Mouse (Mus musculus) heart, embryonic 15.5 days (tissue): ENCODE results near the gene Spint3. TPM values are rescaled to one million over a fixed set of nuclear protein-coding genes. Genes with fewer than 3 reads are reported as not detected.
"Not testable (repeated sequence)": the region's sequence is repeated elsewhere in the genome, so short reads cannot be mapped to it uniquely, and the experiment has no call there.

Experiments used
- ATAC-seq: fragments of 200-750 bp; cut with Nextera tagmentation; replicated peaks from 2 replicates; pipeline ENCODE4 v1.8.0; 2017; ENCODE audit warnings: low read depth, moderate TSS enrichment; ENCODE audit not compliant: insufficient number of reproducible peaks, insufficient read depth, low FRiP score
- H3K27ac ChIP-seq: fragments of 300-500 bp; sonication (generic); 2 replicates; pipeline ENCODE4 v1.5.1; 2015; ENCODE audit warnings: mild to moderate bottlenecking, inconsistent platforms
- H3K27me3 ChIP-seq: fragments of 300-500 bp; sonication (generic); 2 replicates; pipeline ENCODE4 v1.6.1; 2015; ENCODE audit warnings: inconsistent platforms
- H3K36me3 ChIP-seq: fragments of 300-500 bp; sonication (generic); 2 replicates; pipeline ENCODE4 v1.6.1; 2015; ENCODE audit warnings: mild to moderate bottlenecking, inconsistent platforms
- H3K4me1 ChIP-seq: fragments of 300-500 bp; sonication (generic); replicated peaks from 2 replicates; pipeline ENCODE4 v1.6.1; 2015; ENCODE audit warnings: inconsistent platforms
- H3K4me2 ChIP-seq: fragments of 300-500 bp; sonication (generic); 2 replicates; pipeline ENCODE4 v1.6.1; 2015; ENCODE audit warnings: inconsistent platforms, mild to moderate bottlenecking, moderate library complexity
- H3K4me3 ChIP-seq: fragments of 300-500 bp; sonication (generic); 2 replicates; pipeline ENCODE4 v1.5.1; 2015; ENCODE audit warnings: mild to moderate bottlenecking, inconsistent platforms
- H3K9ac ChIP-seq: fragments of 300-500 bp; sonication (generic); 2 replicates; pipeline ENCODE4 v1.6.1; 2015; ENCODE audit warnings: mild to moderate bottlenecking, inconsistent platforms
- H3K9me3 ChIP-seq: fragments of 300-500 bp; sonication (generic); replicated peaks from 2 replicates; pipeline ENCODE4 v1.6.1; 2016; ENCODE audit warnings: inconsistent platforms
- WGBS: fragments of 180-500 bp; shearing (Covaris S2); methylation state at CpG from one replicate; pipeline ENCODE4 v1.1.7; 2015; ENCODE audit warnings: mixed read lengths; 5-methylcytosine and 5-hydroxymethylcytosine counted together
- polyA plus RNA-seq: library from polyadenylated mRNA; unstranded; fragments of >200 nt; fragmentation: Nextera tagmentation; extraction: Ambion mirVana; gene quantifications from 2 replicates; pipeline ENCODE4 v1.2.1, GENCODE M21; 2015

Gene Spint3
- not detected in 2 replicates for polyA plus RNA-seq

GRCm38 (mm10) chr2:164573359-164573758 is at the start of gene Spint3:
Gene Spint3, minus strand, starts transcription at chr2:164573459.
- H3K4me3 ChIP-seq, H3K4me2 ChIP-seq, H3K27ac ChIP-seq, H3K9me3 ChIP-seq, H3K9ac ChIP-seq, H3K36me3 ChIP-seq, ATAC-seq, H3K4me1 ChIP-seq, H3K27me3 ChIP-seq: not testable (repeated sequence)
- WGBS: 76% methylated on average over 6 of the region's 6 CpGs

- Histone ChIP-seq H3K4me3 (no peak overlapping the region), H3K9ac (no peak overlapping the region), H3K4me1 (no peaks in the 10 kb centered on the region), H3K27ac (no peak overlapping the region), H3K4me2 (no peak overlapping the region), H3K9me3 (no peaks in the 10 kb centered on the region), H3K36me3 (no peaks in the 10 kb centered on the region), H3K27me3 (no peaks in the 10 kb centered on the region)
- WGBS: 76% methylated on average over 4 of the region's 4 CpGs
- no peak for ATAC-seq
Measured at GRCm38 (mm10) chr2:164621775-164622174, 48.5 kb upstream of the Spint3 start.

- 71% methylated on average over 5 of the region's 5 CpGs for WGBS
- no peak for ATAC-seq
- no peak overlapping the region for H3K4me2 ChIP-seq
- no peak overlapping the region for H3K9ac ChIP-seq
- H3K36me3 ChIP-seq: no peaks in the 10 kb centered on the region
- no peaks in the 10 kb centered on the region for H3K27me3 ChIP-seq
- no peak overlapping the region for H3K27ac ChIP-seq
- no peak overlapping the region for H3K4me3 ChIP-seq
- no peaks in the 10 kb centered on the region for H3K9me3 ChIP-seq
- no peaks in the 10 kb centered on the region for H3K4me1 ChIP-seq
Measured at GRCm38 (mm10) chr2:164619050-164619449, 45.8 kb upstream of the Spint3 start.

- Histone ChIP-seq H3K4me2 (no peak overlapping the region), H3K9me3 (no peaks in the 10 kb centered on the region), H3K27ac (no peak overlapping the region), H3K9ac (no peak overlapping the region), H3K4me3 (no peak overlapping the region), H3K36me3 (no peaks in the 10 kb centered on the region), H3K4me1 (no peaks in the 10 kb centered on the region), H3K27me3 (no peaks in the 10 kb centered on the region)
- WGBS: 91% methylated on average over 3 of the region's 3 CpGs
- ATAC-seq: no peak
Measured at GRCm38 (mm10) chr2:164615386-164615785, 42.1 kb upstream of the Spint3 start.

GRCm38 (mm10) chr2:164613471-164613870 is 40.2 kb upstream of the Spint3 start, which contains the start of the genes Wfdc6b and Wfdc8:
Gene Wfdc6b, plus strand, starts transcription at chr2:164613522.
Gene Wfdc8, minus strand, starts transcription at chr2:164613626.
- not testable (repeated sequence) for H3K4me1 ChIP-seq, H3K4me3 ChIP-seq, ATAC-seq, H3K27ac ChIP-seq, H3K36me3 ChIP-seq, H3K27me3 ChIP-seq, H3K4me2 ChIP-seq, H3K9me3 ChIP-seq, H3K9ac ChIP-seq
- WGBS: 35% methylated on average over 8 of the region's 8 CpGs

GRCm38 (mm10) chr2:164608781-164609180 is 35.5 kb upstream of the Spint3 start:
- no peak overlapping the region for H3K4me3 ChIP-seq
- 0 out of 2 replicates have a peak, but pooled peaks cover 9% of the 10 kb centered on the region for H3K27me3 ChIP-seq
- no peaks in the 10 kb centered on the region for H3K36me3 ChIP-seq
- H3K4me2 ChIP-seq: no peak overlapping the region
- no peak overlapping the region for H3K9ac ChIP-seq
- H3K27ac ChIP-seq: no peak overlapping the region
- no peak for ATAC-seq
- H3K9me3 ChIP-seq: no peaks in the 10 kb centered on the region
- 64% methylated on average over 6 of the region's 6 CpGs for WGBS
- no peaks in the 10 kb centered on the region for H3K4me1 ChIP-seq

- Histone ChIP-seq H3K4me3 (no peak overlapping the region), H3K4me2 (no peak overlapping the region), H3K9me3 (0 out of 2 replicates have a peak, but pooled peaks cover 4% of the 10 kb centered on the region), H3K9ac (no peak overlapping the region), H3K27me3 (0 out of 2 replicates have a peak, but pooled peaks cover 9% of the 10 kb centered on the region), H3K36me3 (no peaks in the 10 kb centered on the region), H3K4me1 (no peaks in the 10 kb centered on the region), H3K27ac (no peak overlapping the region)
- ATAC-seq: no peak
- 77% methylated on average over 8 of the region's 8 CpGs for WGBS
Measured at GRCm38 (mm10) chr2:164604411-164604810, 31.2 kb upstream of the Spint3 start.

- H3K9me3 ChIP-seq: 0 out of 2 replicates have a peak, but pooled peaks cover 4% of the 10 kb centered on the region
- H3K4me3 ChIP-seq: no peak overlapping the region
- H3K4me2 ChIP-seq: no peak overlapping the region
- 0 out of 2 replicates have a peak, but pooled peaks cover 9% of the 10 kb centered on the region for H3K27me3 ChIP-seq
- H3K27ac ChIP-seq: no peak overlapping the region
- WGBS: 85% methylated on average over 3 of the region's 3 CpGs
- H3K36me3 ChIP-seq: no peaks in the 10 kb centered on the region
- H3K9ac ChIP-seq: no peak overlapping the region
- ATAC-seq: no peak
- H3K4me1 ChIP-seq: no peaks in the 10 kb centered on the region
Measured at GRCm38 (mm10) chr2:164603482-164603881, 30.2 kb upstream of the Spint3 start.

GRCm38 (mm10) chr2:164600179-164600578 is 26.9 kb upstream of the Spint3 start:
- 55% methylated on average over 3 of the region's 3 CpGs for WGBS
- Histone ChIP-seq H3K9ac (no peak overlapping the region), H3K27me3 (no peaks in the 10 kb centered on the region), H3K36me3 (no peaks in the 10 kb centered on the region), H3K4me3 (no peak overlapping the region), H3K9me3 (0 out of 2 replicates have a peak, but pooled peaks cover 4% of the 10 kb centered on the region), H3K4me1 (no peaks in the 10 kb centered on the region), H3K27ac (no peak overlapping the region), H3K4me2 (no peak overlapping the region)
- ATAC-seq: no peak

- Histone ChIP-seq H3K36me3 (no peaks in the 10 kb centered on the region), H3K4me2 (no peak within 1 kb of the TSS), H3K4me3 (no peak within 1 kb of the TSS), H3K27ac (no peak within 1 kb of the TSS), H3K4me1 (no peaks in the 10 kb centered on the region), H3K9me3 (no peaks in the 10 kb centered on the region), H3K27me3 (peaks cover 13% of the 10 kb centered on the region), H3K9ac (no peak within 1 kb of the TSS)
- 67% methylated on average over 4 of the region's 4 CpGs for WGBS
- ATAC-seq: no peak
Measured at GRCm38 (mm10) chr2:164593494-164593893, 20.2 kb upstream of the Spint3 start, which contains the start of gene Eppin. Gene Eppin, minus strand, starts transcription at chr2:164593594.

GRCm38 (mm10) chr2:164592014-164592413 is 18.8 kb upstream of the Spint3 start:
- H3K36me3 ChIP-seq: no peaks in the 10 kb centered on the region
- H3K27ac ChIP-seq: no peak overlapping the region
- H3K4me3 ChIP-seq: no peak overlapping the region
- no peak overlapping the region for H3K4me2 ChIP-seq
- H3K9ac ChIP-seq: no peak overlapping the region
- no peak for ATAC-seq
- peaks cover 20% of the 10 kb centered on the region for H3K27me3 ChIP-seq
- no peaks in the 10 kb centered on the region for H3K4me1 ChIP-seq
- H3K9me3 ChIP-seq: no peaks in the 10 kb centered on the region
- 6% methylated on average over 4 of the region's 4 CpGs for WGBS

GRCm38 (mm10) chr2:164585025-164585725 is 11.9 kb upstream of the Spint3 start, which contains the start of gene Wfdc6a:
Gene Wfdc6a, minus strand, starts transcription at chr2:164585447.
- ATAC-seq: not testable (repeated sequence)

More at GRCm38 (mm10) chr2:164585025-164585725, 11.9 kb upstream of the Spint3 start, which contains the start of gene Wfdc6a:
- not testable (repeated sequence) for H3K27ac ChIP-seq, H3K4me2 ChIP-seq, H3K4me1 ChIP-seq, H3K9ac ChIP-seq, H3K4me3 ChIP-seq, H3K36me3 ChIP-seq, H3K9me3 ChIP-seq
- H3K27me3 ChIP-seq: peaks cover 16% of the 10 kb centered on the region
- WGBS: 44% methylated on average over 13 of the region's 13 CpGs
